Mouse (Mus musculus) T-helper 1 cell (primary cell): ENCODE measurements around the gene Rbbp6.

Experiments used
- in situ Hi-C: fragments of 300-600 bp; cut with MboI, MseI; formaldehyde crosslinking; loops from one replicate; pipeline ENCODE4 v1.15.1; 2025; ENCODE audit warnings: high pct_unique_total_duplicates

Gene Rbbp6

DNA sequence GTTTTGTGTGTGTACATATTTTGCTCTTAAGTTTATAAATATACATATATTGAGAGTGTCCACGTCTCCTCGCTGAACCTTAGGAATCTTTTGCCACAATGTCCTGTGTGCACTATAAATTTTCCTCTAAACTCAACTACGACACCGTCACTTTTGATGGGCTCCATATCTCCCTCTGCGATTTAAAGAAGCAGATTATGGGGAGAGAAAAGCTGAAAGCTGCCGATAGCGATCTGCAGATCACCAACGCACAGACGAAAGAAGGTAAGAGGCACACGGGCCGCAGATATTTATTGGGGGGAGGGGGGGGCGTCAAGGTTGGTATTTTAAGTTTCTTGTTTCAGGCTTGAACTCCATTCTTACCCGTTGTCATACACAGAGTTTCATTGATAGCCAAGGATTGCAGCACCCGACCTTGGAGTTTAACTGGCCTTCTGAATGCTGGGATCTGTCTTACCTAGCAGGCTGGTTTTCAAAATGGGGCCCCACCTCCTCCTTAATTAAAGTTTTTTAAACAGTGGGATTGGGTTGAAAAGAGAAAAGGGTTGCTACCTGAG is 5.5 kb downstream of the Rbbp6 start:
- in situ Hi-C loops: no loop called here

DNA sequence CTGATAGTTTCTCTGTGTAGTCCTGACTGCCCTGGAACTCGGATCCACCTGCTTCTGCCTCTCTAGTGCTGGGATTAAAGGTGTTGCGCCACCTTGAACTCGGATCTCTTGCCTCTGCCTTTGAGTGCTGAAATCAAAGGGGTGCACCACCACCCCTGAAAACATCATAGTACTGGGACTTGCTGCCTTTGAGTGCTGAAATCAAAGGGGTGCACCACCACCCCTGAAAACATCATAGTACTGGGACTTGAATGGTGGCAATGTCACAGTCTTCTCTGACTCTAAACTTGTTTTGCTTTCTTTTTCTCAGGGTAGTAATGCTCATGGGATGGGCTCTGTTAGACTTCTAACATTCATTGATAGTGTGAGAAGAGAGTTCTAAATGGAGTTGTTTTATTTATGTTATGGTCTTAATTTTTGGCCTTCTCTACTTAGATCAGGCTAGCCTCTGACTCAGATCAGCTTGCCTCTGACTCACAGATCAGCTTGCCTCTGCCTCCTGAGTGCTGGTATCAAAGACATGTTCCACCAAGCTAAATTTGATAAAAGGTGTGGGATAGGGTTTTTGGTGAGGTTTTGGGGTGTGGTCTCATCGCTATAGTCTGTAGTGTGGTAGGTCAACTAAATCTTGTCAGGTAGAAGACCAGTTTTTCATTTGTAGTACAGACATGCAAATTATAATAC is 6.7 kb downstream of the Rbbp6 start:
- in situ Hi-C loops: no loop called here

DNA sequence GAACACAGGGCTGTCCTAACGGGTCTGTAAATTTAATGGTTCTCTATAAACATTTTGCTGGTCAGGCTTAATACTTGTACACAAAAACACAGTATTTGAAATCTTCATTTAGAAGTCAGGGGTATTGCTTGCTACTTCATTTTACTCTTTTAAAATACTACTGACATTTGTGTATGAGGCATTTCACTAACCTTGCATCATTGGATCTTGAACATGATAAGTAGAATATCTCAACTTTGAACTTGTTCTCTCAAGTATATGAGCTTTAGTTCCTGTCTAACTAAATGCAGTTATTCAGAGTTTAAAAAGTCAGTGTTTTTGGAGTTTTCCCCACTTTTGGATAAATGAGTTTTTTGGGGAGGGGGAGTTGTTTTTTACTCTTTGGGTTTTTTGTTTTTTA is 14.0 kb downstream of the Rbbp6 start:
- in situ Hi-C loops: no loop called here

DNA sequence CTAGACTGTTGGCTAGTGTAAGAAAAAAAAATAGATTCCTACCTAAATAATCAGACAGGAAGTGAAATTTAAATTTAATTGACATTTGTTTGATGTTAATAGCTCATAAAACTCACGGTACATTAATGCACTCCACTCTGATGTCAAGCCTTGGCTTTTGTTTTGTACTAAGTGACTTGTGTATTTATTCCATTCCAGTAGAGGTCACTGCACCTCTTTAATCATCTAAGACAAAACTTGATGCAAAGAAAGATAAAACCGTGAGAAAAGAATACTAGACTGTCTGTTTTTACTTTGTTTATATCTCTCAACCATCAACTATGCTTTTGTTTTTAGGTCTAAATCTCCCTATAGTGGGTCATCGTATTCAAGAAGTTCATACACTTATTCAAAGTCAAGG is 32.7 kb downstream of the Rbbp6 start:
- in situ Hi-C loops: no loop called here

DNA sequence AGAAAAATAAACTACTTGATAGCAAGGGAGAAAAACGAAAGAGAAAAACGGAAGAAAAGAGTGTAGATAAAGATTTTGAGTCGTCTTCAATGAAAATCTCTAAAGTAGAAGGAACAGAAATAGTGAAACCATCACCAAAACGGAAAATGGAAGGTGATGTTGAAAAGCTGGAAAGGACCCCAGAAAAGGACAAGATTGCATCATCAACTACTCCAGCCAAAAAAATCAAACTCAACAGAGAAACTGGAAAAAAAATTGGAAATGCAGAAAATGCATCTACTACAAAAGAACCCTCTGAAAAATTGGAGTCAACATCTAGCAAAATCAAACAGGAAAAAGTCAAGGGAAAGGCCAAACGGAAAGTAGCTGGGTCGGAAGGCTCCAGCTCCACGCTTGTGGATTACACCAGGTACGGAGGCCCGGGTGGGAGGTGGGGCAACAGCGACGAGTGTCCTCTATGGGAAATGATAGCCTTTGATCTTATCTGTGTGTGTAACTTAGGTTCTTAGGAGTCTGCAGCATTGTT is 34.4 kb downstream of the Rbbp6 start:
- in situ Hi-C loops: no loop called here

DNA sequence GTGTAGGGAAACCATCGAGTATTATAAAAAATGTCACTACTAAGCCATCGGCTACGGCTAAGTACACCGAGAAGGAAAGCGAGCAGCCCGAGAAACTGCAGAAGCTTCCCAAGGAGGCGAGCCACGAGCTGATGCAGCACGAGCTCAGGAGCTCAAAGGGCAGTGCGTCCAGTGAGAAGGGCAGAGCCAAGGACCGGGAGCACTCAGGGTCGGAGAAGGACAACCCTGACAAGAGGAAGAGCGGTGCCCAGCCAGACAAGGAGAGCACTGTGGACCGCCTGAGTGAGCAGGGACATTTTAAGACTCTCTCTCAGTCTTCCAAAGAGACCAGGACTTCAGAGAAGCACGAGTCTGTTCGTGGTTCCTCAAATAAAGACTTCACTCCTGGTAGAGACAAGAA is 35.3 kb downstream of the Rbbp6 start:
- in situ Hi-C loops: no loop called here

DNA sequence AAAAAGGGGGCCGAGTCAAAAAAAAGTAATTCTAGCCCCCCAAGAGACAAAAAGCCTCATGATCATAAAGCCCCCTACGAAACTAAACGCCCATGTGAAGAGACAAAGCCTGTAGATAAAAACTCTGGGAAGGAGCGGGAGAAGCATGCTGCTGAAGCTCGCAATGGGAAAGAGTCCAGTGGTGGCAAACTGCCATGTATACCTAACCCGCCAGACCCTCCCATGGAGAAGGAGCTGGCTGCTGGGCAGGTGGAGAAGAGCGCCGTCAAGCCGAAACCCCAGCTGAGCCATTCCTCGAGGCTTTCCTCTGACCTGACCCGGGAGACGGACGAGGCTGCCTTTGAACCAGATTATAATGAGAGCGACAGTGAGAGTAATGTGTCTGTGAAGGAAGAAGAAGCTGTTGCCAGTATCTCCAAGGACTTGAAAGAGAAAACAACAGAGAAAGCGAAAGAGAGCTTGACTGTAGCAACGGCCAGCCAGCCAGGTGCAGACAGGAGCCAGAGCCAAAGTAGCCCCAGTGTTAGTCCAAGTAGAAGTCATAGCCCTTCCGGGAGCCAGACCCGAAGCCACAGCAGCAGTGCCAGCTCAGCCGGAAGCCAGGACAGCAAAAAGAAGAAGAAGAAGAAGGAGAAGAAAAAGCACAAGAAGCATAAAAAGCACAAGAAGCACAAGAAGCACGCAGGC is 36.0 kb downstream of the Rbbp6 start:
- in situ Hi-C loops: no loop called here

DNA sequence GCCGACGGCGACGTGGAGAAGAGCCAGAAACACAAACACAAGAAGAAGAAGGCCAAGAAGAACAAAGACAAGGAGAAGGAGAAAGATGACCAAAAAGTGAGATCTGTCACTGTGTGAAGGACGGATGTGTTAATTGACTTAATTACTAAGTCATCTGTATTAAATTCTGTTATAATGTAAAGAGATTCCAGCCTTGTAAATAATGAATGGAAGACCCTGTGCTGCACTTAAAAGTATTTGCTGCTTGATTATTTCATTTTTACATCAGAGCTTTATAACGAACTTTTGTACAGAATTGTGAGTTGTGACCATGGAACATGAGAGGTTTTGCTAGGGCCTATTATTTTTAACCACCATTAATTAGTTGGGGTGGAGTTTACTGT is 36.5 kb downstream of the Rbbp6 start:
- in situ Hi-C loops: no loop called here

DNA sequence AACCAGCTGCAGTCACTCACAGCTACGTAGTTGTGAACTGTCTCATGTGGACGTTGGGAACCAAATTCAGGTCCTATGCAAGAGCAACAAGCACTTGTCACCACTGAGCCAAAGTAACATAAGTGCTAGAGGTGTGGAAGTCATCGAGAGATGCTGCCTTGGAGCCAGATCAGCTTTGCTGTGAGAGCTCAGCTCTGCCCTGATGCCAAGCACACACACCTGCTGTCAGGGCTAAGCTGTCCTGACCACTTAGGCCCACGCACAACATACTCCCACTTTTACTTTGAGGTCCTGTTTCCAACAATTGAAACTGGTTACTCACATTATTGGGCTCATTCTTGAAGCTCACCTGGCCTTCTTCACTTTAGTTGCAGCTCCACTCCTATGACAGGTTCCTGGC is 37.7 kb downstream of the Rbbp6 start:
- in situ Hi-C loops: no loop called here

DNA sequence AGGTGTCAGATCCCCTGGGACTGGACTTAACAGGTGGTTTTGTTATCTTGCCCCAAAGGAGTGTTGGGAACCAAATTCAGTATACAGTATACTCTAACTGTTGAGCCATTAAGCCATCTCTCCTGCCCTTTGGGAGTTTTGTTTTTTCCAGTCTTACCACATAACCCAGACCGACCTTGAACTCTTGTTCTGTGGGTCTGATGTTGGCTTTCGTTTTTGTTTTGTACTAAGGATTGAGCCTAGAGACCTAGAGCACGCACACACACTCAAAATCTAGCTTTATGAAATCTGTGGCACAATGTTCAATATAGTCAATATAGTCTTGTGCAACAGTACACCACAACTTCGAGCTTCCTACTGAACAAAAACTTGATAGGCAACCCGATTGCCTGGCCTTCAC is 39.0 kb downstream of the Rbbp6 start:
- in situ Hi-C loops: no loop called here

DNA sequence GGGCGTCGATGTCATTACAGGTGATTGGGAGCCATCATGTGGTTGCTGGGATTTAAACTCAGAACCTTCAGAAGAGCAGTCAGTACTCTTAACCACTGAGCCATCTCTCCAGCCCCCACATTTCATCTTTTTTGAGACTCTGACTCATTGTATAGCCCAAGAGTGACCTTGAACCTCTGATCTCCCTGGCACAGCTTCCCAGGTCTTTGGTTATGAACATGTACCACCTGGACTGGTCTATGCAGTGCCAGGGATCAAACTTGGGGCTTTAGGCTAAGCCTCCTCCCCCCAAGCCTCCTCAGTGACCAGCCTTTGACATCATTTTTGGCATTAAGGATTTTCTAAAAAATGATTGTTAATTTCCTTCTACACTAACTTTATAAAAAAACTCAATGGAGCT is 40.8 kb downstream of the Rbbp6 start:
- in situ Hi-C loops: no loop called here

DNA sequence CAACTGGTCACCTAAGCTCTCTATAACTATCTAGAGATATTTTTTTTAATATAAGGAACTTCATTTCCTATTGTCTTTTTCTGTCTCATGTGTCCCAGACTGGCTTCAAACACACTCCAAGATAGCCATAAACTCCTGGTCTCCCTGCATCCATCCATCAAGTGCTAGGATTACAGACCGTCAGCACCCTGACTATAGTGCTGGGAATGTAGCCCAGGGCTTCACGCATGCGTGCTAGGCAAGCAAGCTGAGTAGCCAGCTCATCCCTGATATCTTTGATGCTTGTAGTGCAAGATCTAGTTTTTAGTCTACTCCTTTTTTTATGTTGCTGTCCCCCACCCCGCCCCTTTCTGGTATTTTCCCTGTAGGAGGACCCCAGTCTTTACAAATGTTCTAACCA is 42.3 kb downstream of the Rbbp6 start:
- in situ Hi-C loops: no loop called here

DNA sequence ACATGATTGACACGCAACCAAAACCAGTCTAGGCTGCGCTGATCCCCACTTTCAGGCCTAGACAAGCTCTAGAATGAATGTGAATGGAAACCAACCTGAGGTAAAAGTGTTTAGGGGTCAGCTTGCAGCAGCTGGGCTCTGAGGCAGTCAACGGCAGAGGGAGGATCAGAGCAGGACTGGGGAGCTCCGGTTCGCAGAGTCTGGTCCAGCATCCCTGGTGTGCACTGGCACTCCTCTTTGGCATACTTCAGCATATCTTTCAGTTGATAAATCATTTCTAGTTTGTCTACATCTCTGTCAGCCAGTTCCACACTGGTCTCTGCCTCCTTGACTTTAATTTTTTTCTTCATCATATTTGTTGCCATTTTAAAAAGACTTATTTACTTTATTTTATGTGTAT is 48.0 kb downstream of the Rbbp6 start:
- in situ Hi-C loops: no loop called here

DNA sequence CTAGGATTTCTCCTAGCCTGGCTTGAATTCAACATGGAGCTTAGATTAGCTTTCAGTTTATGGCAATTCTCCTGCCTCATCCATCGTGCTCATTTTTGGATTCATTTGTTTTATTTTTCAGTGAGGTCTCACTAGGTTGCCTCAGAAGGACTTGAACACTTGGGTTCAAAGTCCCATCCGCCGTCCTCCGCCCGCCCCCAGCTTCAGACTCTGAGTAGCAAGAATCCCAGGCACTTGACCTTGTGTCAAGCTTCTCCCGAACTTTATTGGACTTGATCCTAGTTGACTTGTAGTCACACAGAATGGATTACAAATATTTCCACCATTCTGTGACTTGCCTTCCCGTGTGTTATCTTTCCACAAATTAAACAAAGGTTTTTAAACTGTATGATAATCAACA is 49.2 kb downstream of the Rbbp6 start:
- in situ Hi-C loops: no loop called here

DNA sequence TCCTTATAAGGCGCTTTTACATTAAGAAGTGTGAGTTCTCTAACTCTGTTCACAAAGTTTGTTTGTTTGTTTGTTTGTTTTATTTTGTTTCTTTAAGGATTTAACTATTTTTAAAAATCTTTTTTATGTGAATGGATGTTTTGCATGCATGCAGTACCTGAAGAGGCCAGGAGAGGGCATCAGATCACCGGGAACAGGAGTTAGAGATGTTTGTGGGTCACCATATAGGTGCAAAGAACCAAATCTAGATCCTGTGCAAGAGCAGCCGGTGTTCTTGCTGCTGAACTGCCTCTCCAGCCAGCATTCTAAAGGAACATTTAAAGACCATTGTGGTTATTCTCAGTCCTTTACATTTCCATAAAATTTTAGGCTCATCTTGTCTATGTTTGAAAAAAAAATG is 52.1 kb downstream of the Rbbp6 start:
- in situ Hi-C loops: no loop called here

DNA sequence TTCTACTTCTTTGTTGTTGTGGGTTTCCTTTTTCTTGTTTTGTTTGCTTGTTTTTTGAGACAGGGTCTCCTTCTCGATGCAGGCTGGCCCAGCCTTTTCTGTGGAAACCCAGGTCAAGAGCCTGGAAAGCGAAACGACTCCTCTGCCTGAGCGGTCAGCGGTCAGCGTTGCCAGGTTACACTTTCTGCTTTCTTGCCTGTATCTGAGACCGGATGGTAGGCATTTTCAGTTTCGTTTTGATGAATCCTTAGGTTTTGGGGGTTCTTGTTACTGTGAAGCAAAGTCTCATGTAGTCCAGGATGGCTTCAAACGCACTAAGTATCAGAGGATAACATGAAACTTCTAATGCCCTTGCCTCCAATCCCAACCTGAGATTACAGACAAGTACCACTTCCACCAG is 59.6 kb downstream of the Rbbp6 start:
- in situ Hi-C loops: loop anchor here (10.0 kb wide), 1 partner anchor 940 kb away; no protein-coding TSS in a partner anchor

DNA sequence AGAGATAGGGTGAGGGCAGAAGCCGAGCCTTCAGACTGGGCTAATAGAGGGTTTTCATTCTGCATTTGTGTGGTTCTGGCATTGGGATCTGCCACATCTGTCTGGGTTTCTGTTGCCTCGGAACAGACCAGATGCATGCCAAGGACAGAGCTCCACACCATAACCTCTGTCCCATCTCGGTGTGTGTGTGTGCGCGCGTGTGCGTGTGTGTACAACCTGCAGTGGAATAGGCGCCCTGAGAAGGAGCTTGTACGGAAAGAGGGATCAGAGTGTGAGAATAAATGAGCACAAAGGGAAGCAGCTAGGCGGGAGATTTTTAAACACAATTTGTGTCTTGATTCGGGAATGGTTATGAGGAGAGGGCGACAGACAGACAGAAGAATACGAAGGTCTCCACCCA is 64.8 kb downstream of the Rbbp6 start:
- in situ Hi-C loops: loop anchor here (10.0 kb wide), 1 partner anchor 435 kb away; the partner anchor contains the start of gene Aqp8

DNA sequence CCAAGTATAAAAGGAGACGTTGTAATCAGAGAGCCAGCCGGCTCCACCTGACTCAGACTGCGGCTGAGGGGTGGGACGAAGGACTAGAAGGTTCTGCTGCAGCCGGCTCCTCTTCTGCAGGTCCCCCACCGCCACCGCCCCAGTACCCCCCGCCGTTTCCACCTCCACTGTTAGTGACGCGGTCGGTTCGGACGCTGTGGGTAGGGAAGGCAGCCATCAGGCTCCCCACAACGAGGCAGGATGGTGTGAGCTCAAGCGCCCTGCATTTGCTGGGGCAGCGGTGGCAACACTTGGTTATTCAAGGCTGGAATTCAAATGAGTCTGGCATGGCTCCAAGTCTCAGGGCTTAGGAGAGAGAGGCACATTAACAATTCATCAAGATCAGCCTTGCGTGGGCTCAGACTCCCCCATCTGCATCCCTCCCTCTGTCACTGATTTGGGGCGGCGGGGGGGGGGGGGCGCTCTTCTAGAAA is 65.3 kb downstream of the Rbbp6 start:
- in situ Hi-C loops: loop anchor here (10.0 kb wide), 1 partner anchor 434 kb away; the partner anchor contains the start of gene Aqp8

DNA sequence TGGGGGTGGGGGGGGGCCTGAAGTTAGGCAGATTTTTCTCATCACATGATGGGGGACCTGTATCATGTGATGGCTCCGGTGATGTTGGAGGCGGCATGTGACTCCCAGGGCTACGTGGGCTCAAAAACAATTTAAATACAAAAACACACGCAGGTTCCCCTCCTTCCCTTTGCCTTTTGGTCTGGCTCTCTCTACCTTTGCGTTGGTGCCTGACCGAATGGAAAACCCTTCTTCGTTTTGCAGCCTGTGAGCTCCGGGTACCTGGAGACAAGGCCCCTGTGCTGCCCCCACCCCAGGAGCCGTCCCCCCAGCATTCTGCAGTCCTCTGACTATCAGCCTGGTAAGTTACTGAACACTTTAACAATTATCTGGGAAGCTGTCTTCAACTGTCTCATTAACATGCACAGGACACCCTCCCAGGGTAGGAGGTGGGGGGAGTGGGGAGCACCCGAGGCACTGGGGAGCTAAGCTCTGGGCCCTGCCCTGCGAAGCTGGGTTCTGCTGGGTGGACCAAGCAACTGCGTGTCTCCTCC is 65.8 kb downstream of the Rbbp6 start:
- in situ Hi-C loops: loop anchor here (10.0 kb wide), 1 partner anchor 434 kb away; the partner anchor contains the start of gene Aqp8

DNA sequence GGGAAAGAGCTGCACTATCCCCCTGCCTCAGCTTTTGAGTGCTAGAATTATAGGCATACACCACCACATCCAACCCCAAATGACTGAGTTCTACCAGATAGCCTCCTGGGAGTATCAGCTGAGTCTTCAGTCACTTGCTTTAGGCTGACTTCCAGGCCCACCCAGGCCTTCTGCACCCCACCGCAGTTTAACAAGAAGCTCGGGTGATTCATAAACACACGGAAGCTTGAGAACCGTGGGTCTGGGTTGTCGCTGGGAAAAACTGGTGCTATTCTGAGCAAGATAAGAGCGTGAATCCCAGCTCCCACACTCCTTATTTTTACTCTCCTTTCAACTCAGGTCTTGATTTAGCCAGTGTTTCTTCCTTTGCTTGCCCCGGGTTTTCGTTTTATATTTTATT is 69.8 kb downstream of the Rbbp6 start:
- in situ Hi-C loops: loop anchor here (10.0 kb wide), 1 partner anchor 429 kb away; the partner anchor contains the start of gene Aqp8

DNA sequence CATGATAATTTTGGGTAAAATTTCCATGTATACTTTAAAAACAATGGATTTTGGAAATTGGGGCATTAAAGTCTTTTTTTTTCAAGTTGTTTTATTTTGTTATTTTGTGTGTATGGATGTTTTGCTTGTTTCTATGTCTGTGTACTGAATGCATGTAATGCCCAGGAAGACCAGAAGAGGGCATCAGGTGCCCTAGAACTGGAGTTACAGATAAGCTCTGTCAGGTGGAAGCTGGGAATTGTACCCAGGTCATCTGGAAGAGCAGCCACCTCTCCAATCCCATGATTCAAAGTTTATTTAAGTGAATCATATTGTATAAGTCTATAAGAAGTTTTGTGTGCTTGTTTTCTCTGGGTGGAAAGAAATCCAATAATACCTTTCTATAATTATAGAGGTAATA is 73.8 kb downstream of the Rbbp6 start:
- in situ Hi-C loops: loop anchor here (10.0 kb wide), 1 partner anchor 425 kb away; the partner anchor contains the start of gene Aqp8

DNA sequence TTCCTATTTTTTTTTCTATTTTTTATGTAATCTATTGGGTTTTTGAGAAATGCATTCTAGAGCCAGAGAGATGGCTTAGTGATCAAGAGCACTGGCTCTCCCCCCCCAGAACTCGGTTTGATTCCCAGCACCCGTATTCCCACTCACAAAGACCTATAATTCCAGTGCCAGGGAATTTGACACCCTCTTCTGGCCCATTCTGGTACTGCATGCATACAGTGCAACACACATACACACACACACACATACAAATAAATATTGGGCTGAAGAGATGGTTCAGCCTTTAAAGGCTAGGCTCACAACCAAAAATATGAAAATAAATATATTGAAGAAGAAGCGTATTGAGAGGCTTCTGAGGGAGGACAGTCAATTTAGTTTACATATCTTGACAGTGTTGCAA is 79.7 kb downstream of the Rbbp6 start:
- in situ Hi-C loops: no loop called here
